Mouse (Mus musculus) heart, postnatal 0 days (tissue): ENCODE results near the gene Dennd1a. TPM values are rescaled to one million over a fixed set of nuclear protein-coding genes. Genes with fewer than 3 reads are reported as not detected.

Source experiments
- ATAC-seq: fragments of 200-750 bp; cut with Nextera tagmentation; 2 replicates; pipeline ENCODE4 v1.8.0; 2017; ENCODE audit warnings: low read depth, moderate number of reproducible peaks, moderate library complexity; ENCODE audit not compliant: insufficient read depth
- DNase-seq: peaks from one replicate; pipeline ENCODE4 v3.0.0-alpha.2; 2016; ENCODE audit warnings: low spot score
- H3K27ac ChIP-seq: fragments of 300-500 bp; sonication (generic); 2 replicates; pipeline ENCODE4 v1.5.1; 2014; ENCODE audit warnings: low read depth, mild to moderate bottlenecking
- H3K27me3 ChIP-seq: fragments of 300-500 bp; sonication (generic); 2 replicates; pipeline ENCODE4 v1.6.1; 2014; ENCODE audit warnings: low read length, mixed read lengths; ENCODE audit not compliant: control insufficient read depth, insufficient read depth
- H3K36me3 ChIP-seq: fragments of 300-500 bp; sonication (generic); replicated peaks from 2 replicates; pipeline ENCODE4 v1.6.1; 2014; ENCODE audit warnings: low read length, mixed read lengths; ENCODE audit not compliant: control insufficient read depth, insufficient read depth
- H3K4me1 ChIP-seq: fragments of 300-500 bp; sonication (generic); 2 replicates; pipeline ENCODE4 v1.6.1; 2014; ENCODE audit warnings: antibody characterized with exemption; ENCODE audit not compliant: control insufficient read depth, insufficient read depth
- H3K4me2 ChIP-seq: fragments of 300-500 bp; sonication (generic); 2 replicates; pipeline ENCODE4 v1.6.1; 2014; ENCODE audit warnings: low read depth, mild to moderate bottlenecking, low read length, moderate library complexity
- H3K4me3 ChIP-seq: fragments of 300-500 bp; sonication (generic); 2 replicates; pipeline ENCODE4 v1.5.1; 2014; ENCODE audit warnings: low read depth, low read length
- H3K9ac ChIP-seq: fragments of 300-500 bp; sonication (generic); replicated peaks from 2 replicates; pipeline ENCODE4 v1.6.1; 2014; ENCODE audit warnings: low read depth, low read length, mixed read lengths
- H3K9me3 ChIP-seq: fragments of 300-500 bp; sonication (generic); replicated peaks from 2 replicates; pipeline ENCODE4 v1.6.1; 2016; ENCODE audit warnings: low read length; ENCODE audit not compliant: control insufficient read depth
- CTCF ChIP-seq: IDR thresholded peaks from 2 replicates; pipeline ENCODE4 v1.5.1; 2016; ENCODE audit warnings: antibody characterized with exemption, control low read depth, low read depth
- EP300 ChIP-seq: IDR thresholded peaks from 2 replicates; pipeline ENCODE4 v1.6.1; 2016; ENCODE audit warnings: antibody characterized with exemption, low read depth
- WGBS: fragments of 180-500 bp; shearing (Covaris S2); extraction: QIAGEN DNeasy Blood & Tissue Kit; methylation state at CpG from one replicate; pipeline ENCODE4 v1.1.7; 2014; 5-methylcytosine and 5-hydroxymethylcytosine counted together
- polyA plus RNA-seq: library from polyadenylated mRNA; unstranded; fragments of >200 nt; fragmentation: Nextera tagmentation; extraction: Ambion mirVana; gene quantifications from 2 replicates; pipeline ENCODE4 v1.2.1, GENCODE M21; 2015
- total RNA-seq: library from RNA; depleted of rRNA; stranded (reverse); fragments of >200 nt; gene quantifications from 2 replicates; pipeline ENCODE4 v1.2.3, GENCODE M21; 2014; ENCODE audit warnings: low replicate concordance

Gene Dennd1a
- total and polyA plus RNA-seq, 2 experiments from 2014 or later = 5.7 to 15.8 TPM

GRCm38 (mm10) chr2:38137086-38137485 is 150.1 kb downstream of the Dennd1a start:
- H3K9me3 ChIP-seq = no peaks in the 10 kb centered on the region
- ATAC-seq (no peak), DNase-seq (no peak)
- no peak overlapping the region for H3K4me3 ChIP-seq
- TF ChIP-seq CTCF (no peak), EP300 (no peak)
- 48% methylated on average over 5 of the region's 5 CpGs for WGBS
- H3K4me1 ChIP-seq = peaks cover 11% of the 10 kb centered on the region; the same call in 1 of the 2 replicates
- H3K9ac ChIP-seq = no peak overlapping the region
- H3K4me2 ChIP-seq = no peak overlapping the region
- H3K27ac ChIP-seq = no peak overlapping the region
- no peaks in the 10 kb centered on the region for H3K27me3 ChIP-seq
- no peaks in the 10 kb centered on the region for H3K36me3 ChIP-seq

GRCm38 (mm10) chr2:38135427-38135826 is 151.8 kb downstream of the Dennd1a start:
- Histone ChIP-seq H3K4me2 (no peak overlapping the region), H3K27ac (no peak overlapping the region), H3K4me1 (peaks cover 13% of the 10 kb centered on the region), H3K9me3 (no peaks in the 10 kb centered on the region), H3K36me3 (no peaks in the 10 kb centered on the region), H3K4me3 (no peak overlapping the region), H3K27me3 (no peaks in the 10 kb centered on the region), H3K9ac (no peak overlapping the region)
- 68% methylated on average over 3 of the region's 3 CpGs for WGBS
- DNase-seq = no peak
- no peak for ATAC-seq
- TF ChIP-seq EP300 = no peak
- TF ChIP-seq CTCF = no peak

- 73% methylated on average over 5 of the region's 5 CpGs for WGBS
- DNase-seq (no peak), ATAC-seq (no peak)
- no peak overlapping the region for H3K9ac ChIP-seq
- H3K4me3 ChIP-seq = no peak overlapping the region
- H3K27me3 ChIP-seq = no peaks in the 10 kb centered on the region
- H3K4me1 ChIP-seq = peaks cover 22% of the 10 kb centered on the region
- no peak for TF ChIP-seq CTCF
- TF ChIP-seq EP300 = no peak
- no peaks in the 10 kb centered on the region for H3K36me3 ChIP-seq
- H3K27ac ChIP-seq = no peak overlapping the region
- no peak overlapping the region for H3K4me2 ChIP-seq
- H3K9me3 ChIP-seq = no peaks in the 10 kb centered on the region
Observed at GRCm38 (mm10) chr2:38133036-38133825, 154.0 kb downstream of the Dennd1a start.

- Histone ChIP-seq H3K27ac (no peak overlapping the region), H3K27me3 (no peaks in the 10 kb centered on the region), H3K36me3 (no peaks in the 10 kb centered on the region), H3K4me3 (no peak overlapping the region), H3K4me2 (no peak overlapping the region), H3K9me3 (no peaks in the 10 kb centered on the region), H3K9ac (no peak overlapping the region), H3K4me1 (peaks cover 22% of the 10 kb centered on the region)
- ATAC-seq = no peak
- TF ChIP-seq EP300 = no peak
- no peak for TF ChIP-seq CTCF
- 68% methylated on average over 1 of the region's 1 CpGs for WGBS
- no peak for DNase-seq
Observed at GRCm38 (mm10) chr2:38132233-38132822, 154.9 kb downstream of the Dennd1a start.

DNA sequence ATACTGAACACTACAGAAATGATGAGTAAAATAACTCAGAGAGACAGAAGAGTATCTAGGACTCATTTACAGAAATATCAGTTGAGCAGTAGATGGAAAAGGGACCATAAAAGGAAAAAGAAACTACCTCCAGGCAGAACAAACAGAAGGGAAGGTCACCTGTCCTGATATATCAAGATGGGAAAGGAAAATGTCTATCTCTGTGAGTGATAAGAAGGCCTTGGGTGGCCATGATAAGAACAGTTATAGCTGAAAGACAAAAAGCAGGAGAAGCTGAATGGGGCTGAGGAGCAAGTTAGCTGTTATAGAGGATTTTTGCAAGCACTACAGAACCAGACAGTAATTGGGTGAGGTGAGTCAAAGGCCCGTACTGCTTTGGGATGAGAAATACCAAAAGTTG is 155.7 kb downstream of the Dennd1a start:
- ATAC-seq = no peak
- H3K9me3 ChIP-seq = no peaks in the 10 kb centered on the region
- no peak overlapping the region for H3K9ac ChIP-seq
- H3K4me2 ChIP-seq = no peak overlapping the region
- no peak for TF ChIP-seq CTCF
- no peak for TF ChIP-seq EP300
- 83% methylated on average over 1 of the region's 1 CpGs for WGBS
- H3K4me1 ChIP-seq = peaks cover 21% of the 10 kb centered on the region
- no peaks in the 10 kb centered on the region for H3K27me3 ChIP-seq
- no peak overlapping the region for H3K27ac ChIP-seq
- H3K4me3 ChIP-seq = no peak overlapping the region
- DNase-seq = no peak
- H3K36me3 ChIP-seq = no peaks in the 10 kb centered on the region
